ENCODE assay signal across 16 mouse cellular contexts in the genomic region with DNA sequence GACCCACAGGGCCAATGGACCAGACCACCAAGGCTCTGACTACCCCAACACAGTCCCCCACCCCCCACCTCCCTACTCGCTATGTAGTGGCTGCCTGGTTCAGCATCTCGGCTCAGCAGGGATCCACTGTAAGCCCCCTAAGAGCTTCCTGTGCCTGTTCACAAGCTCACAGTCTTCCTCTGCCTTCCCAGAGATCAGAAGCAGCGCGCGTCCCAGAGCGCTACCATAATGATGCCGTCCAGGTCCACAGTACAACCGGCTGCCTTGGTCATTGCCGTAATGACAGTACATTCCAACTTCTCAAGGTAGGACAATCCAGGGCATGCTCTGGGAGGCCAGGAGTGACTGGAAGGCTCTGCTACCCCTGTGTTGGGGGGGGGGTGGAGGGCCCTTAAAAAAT. TPM values are rescaled to one million over a fixed set of nuclear protein-coding genes. Genes with fewer than 3 reads are reported as not detected.
DNase-seq lines count a peak whose midpoint lies in the region; ATAC-seq lines count a peak whose summit lies in the region.
"Had no signal": no experiment of that assay in that cellular context is flagged by ENCODE, and none has a peak within 500 bp of the region (broad histone marks: within the 10 kb centered on the region; RNA-seq: fewer than 3 reads in every experiment).

No protein-coding gene starts in this region.

- H3K27me3 ChIP-seq in hindbrain, embryonic 13.5 days = no peaks in the 10 kb centered on the region
- H3K27me3 ChIP-seq in hindbrain, embryonic 11.5 days (ENCODE audit: control insufficient read depth, insufficient read depth, low read length) = no peaks in the 10 kb centered on the region
- H3K27me3 ChIP-seq in midbrain, embryonic 14.5 days (ENCODE audit: control insufficient read depth, insufficient read depth, low read length) = no peaks in the 10 kb centered on the region
- H3K27me3 ChIP-seq in midbrain, embryonic 11.5 days (ENCODE audit: control insufficient read depth, insufficient read depth, low read length) = no peaks in the 10 kb centered on the region
- H3K27me3 ChIP-seq in neural tube, embryonic 14.5 days (ENCODE audit: control insufficient read depth, insufficient read depth, low read length) = no peaks in the 10 kb centered on the region
- H3K27me3 ChIP-seq: CH12.LX; limb, embryonic 15.5 days; Patski had no signal

- H3K9me3 ChIP-seq in hindbrain, embryonic 13.5 days = no peaks in the 10 kb centered on the region
- H3K9me3 ChIP-seq in hindbrain, embryonic 11.5 days (ENCODE audit: control insufficient read depth, low read length) = no peaks in the 10 kb centered on the region
- no peaks in the 10 kb centered on the region for H3K9me3 ChIP-seq in midbrain, embryonic 14.5 days (ENCODE audit: control insufficient read depth, low read length)
- H3K9me3 ChIP-seq in midbrain, embryonic 11.5 days (ENCODE audit: control insufficient read depth, low read length) = no peaks in the 10 kb centered on the region
- H3K9me3 ChIP-seq in neural tube, embryonic 14.5 days (ENCODE audit: control insufficient read depth, low read length) = no peaks in the 10 kb centered on the region
- H3K9me3 ChIP-seq: limb, embryonic 15.5 days had no signal

- H3K9ac ChIP-seq in hindbrain, embryonic 13.5 days = peak overlapping the region; percentile 31; the same call in 1 of the 2 replicates
- no peak overlapping the region for H3K9ac ChIP-seq in hindbrain, embryonic 11.5 days (ENCODE audit: low read depth, low read length)
- no peak overlapping the region for H3K9ac ChIP-seq in midbrain, embryonic 14.5 days (replicated peaks; ENCODE audit: low read length)
- H3K9ac ChIP-seq in midbrain, embryonic 11.5 days (ENCODE audit: low read length) = no peak overlapping the region
- H3K9ac ChIP-seq in neural tube, embryonic 14.5 days (replicated peaks; ENCODE audit: low read depth, low read length) = no peak overlapping the region
- H3K9ac ChIP-seq: limb, embryonic 15.5 days had no signal

- H3K27ac ChIP-seq in hindbrain, embryonic 13.5 days = peak overlapping the region; percentile 80
- no peak overlapping the region for H3K27ac ChIP-seq in hindbrain, embryonic 11.5 days (ENCODE audit: low read depth, low read length)
- H3K27ac ChIP-seq in midbrain, embryonic 14.5 days (replicated peaks; ENCODE audit: low read depth, low read length) = 0 out of 2 replicates have a peak overlapping the region, but pooled peaks have one; percentile 20
- no peak overlapping the region for H3K27ac ChIP-seq in midbrain, embryonic 11.5 days (ENCODE audit: low read depth, low read length)
- H3K27ac ChIP-seq in neural tube, embryonic 14.5 days (ENCODE audit: low read depth, low read length) = peak overlapping the region; percentile 64
- H3K27ac ChIP-seq: limb, embryonic 15.5 days had no signal

- no peak for ATAC-seq in hindbrain, embryonic 13.5 days (ENCODE audit: low FRiP score)
- ATAC-seq in hindbrain, embryonic 11.5 days (ENCODE audit: low FRiP score) = no peak
- no peak for ATAC-seq in midbrain, embryonic 14.5 days (ENCODE audit: low FRiP score, low TSS enrichment)
- ATAC-seq in midbrain, embryonic 11.5 days (ENCODE audit: low FRiP score) = no peak
- no peak for ATAC-seq in neural tube, embryonic 14.5 days (ENCODE audit: low read depth)
- ATAC-seq: Patski had no signal

- no peak overlapping the region for H3K4me2 ChIP-seq in hindbrain, embryonic 13.5 days
- H3K4me2 ChIP-seq in hindbrain, embryonic 11.5 days (replicated peaks; ENCODE audit: low read depth, low read length) = no peak overlapping the region
- no peak overlapping the region for H3K4me2 ChIP-seq in midbrain, embryonic 14.5 days (ENCODE audit: low read length)
- no peak overlapping the region for H3K4me2 ChIP-seq in midbrain, embryonic 11.5 days
- H3K4me2 ChIP-seq in neural tube, embryonic 14.5 days (ENCODE audit: low read depth, low read length) = no peak overlapping the region
- H3K4me2 ChIP-seq: limb, embryonic 15.5 days had no signal

- H3K4me1 ChIP-seq in hindbrain, embryonic 13.5 days (replicated peaks) = peaks cover 60% of the 10 kb centered on the region
- no peaks in the 10 kb centered on the region for H3K4me1 ChIP-seq in hindbrain, embryonic 11.5 days (replicated peaks; ENCODE audit: control insufficient read depth, insufficient read depth, low read length)
- no peaks in the 10 kb centered on the region for H3K4me1 ChIP-seq in midbrain, embryonic 14.5 days (ENCODE audit: control insufficient read depth, insufficient read depth, low read length)
- H3K4me1 ChIP-seq in midbrain, embryonic 11.5 days (ENCODE audit: control insufficient read depth, insufficient read depth, low read length) = no peaks in the 10 kb centered on the region
- peaks cover 10% of the 10 kb centered on the region; the same call in 1 of the 2 replicates for H3K4me1 ChIP-seq in neural tube, embryonic 14.5 days (ENCODE audit: control insufficient read depth, insufficient read depth, low read length)

- peaks cover 97% of the 10 kb centered on the region for H3K36me3 ChIP-seq in hindbrain, embryonic 13.5 days
- no peaks in the 10 kb centered on the region for H3K36me3 ChIP-seq in hindbrain, embryonic 11.5 days (ENCODE audit: control insufficient read depth, insufficient read depth, low read length)
- H3K36me3 ChIP-seq in midbrain, embryonic 14.5 days (ENCODE audit: control insufficient read depth, insufficient read depth, low read length) = peaks cover 91% of the 10 kb centered on the region
- H3K36me3 ChIP-seq in midbrain, embryonic 11.5 days (ENCODE audit: control insufficient read depth, insufficient read depth, low read length) = no peaks in the 10 kb centered on the region
- H3K36me3 ChIP-seq in neural tube, embryonic 14.5 days (ENCODE audit: control insufficient read depth, insufficient read depth, low read length) = peaks cover 74% of the 10 kb centered on the region

- DNase-seq in hindbrain, embryonic 11.5 days (ENCODE audit: low spot score) = no peak
- DNase-seq in midbrain, embryonic 14.5 days = no peak
- no peak for DNase-seq in midbrain, embryonic 11.5 days (ENCODE audit: low spot score, missing footprints)
- DNase-seq in cerebellum, postnatal 10 days = peak; percentile 45 to 53
- no peak for DNase-seq in frontal cortex, postnatal 10 days (ENCODE audit: low spot score in 2 of 2)
- no peak for DNase-seq in liver
- DNase-seq: heart, postnatal 14 days; kidney, adult 9 months; layer of hippocampus, postnatal 36 days; right cerebral cortex, postnatal 25 days; thymus, adult 2 months had no signal

- no peak overlapping the region for H3K4me3 ChIP-seq in hindbrain, embryonic 13.5 days
- no peak overlapping the region for H3K4me3 ChIP-seq in hindbrain, embryonic 11.5 days (ENCODE audit: low read depth, low read length)
- no peak overlapping the region for H3K4me3 ChIP-seq in midbrain, embryonic 14.5 days (replicated peaks; ENCODE audit: low read depth, low read length)
- H3K4me3 ChIP-seq in midbrain, embryonic 11.5 days (ENCODE audit: low read depth, low read length) = no peak overlapping the region
- H3K4me3 ChIP-seq in neural tube, embryonic 14.5 days (ENCODE audit: low read depth, low read length) = no peak overlapping the region
- H3K4me3 ChIP-seq: limb, embryonic 15.5 days had no signal

- WGBS in hindbrain, embryonic 13.5 days = 86% methylated on average over 9 of the region's 9 CpGs
- WGBS in hindbrain, embryonic 11.5 days = 94% methylated on average over 9 of the region's 9 CpGs
- WGBS in midbrain, embryonic 14.5 days = 83% methylated on average over 9 of the region's 9 CpGs
- WGBS in midbrain, embryonic 11.5 days = 85% methylated on average over 9 of the region's 9 CpGs
- 77% methylated on average over 9 of the region's 9 CpGs for WGBS in neural tube, embryonic 14.5 days

RNA-seq across cellular contexts. Expression of a gene that starts 34.1 kb away (rescaled TPM):
- 1.2 and 1.7 TPM in 2 replicates for polyA plus RNA-seq in hindbrain, embryonic 13.5 days (2015; fragmentation: Nextera tagmentation; extraction: Ambion mirVana)
- 0.49 and 1.5 TPM in 2 replicates for polyA plus RNA-seq in hindbrain, embryonic 11.5 days (2014; fragmentation: Nextera tagmentation; extraction: Ambion mirVana)
- 0.89 and 1.2 TPM in 2 replicates for polyA plus RNA-seq in midbrain, embryonic 14.5 days (2014; fragmentation: Nextera tagmentation; extraction: Ambion mirVana)
- polyA plus RNA-seq in midbrain, embryonic 11.5 days (2014; fragmentation: Nextera tagmentation; extraction: Ambion mirVana) = 0.62 and 0.92 TPM in 2 replicates
- 0.75 and 1.3 TPM in 2 replicates for polyA plus RNA-seq in neural tube, embryonic 14.5 days (2014; fragmentation: Nextera tagmentation; extraction: Ambion mirVana)

Comparison
In these comparisons a context has a peak if more than half of its experiments do, and no peak if none do; other contexts are left out.
1. H3K27ac ChIP-seq: peak in hindbrain, embryonic 13.5 days (single experiment), midbrain, embryonic 14.5 days (single experiment) and neural tube, embryonic 14.5 days (single experiment); none in hindbrain, embryonic 11.5 days (single experiment) and midbrain, embryonic 11.5 days (single experiment).
2. DNase-seq: peak in cerebellum, postnatal 10 days (2 of 2); none in hindbrain, embryonic 11.5 days (single experiment), midbrain, embryonic 14.5 days (single experiment), midbrain, embryonic 11.5 days (single experiment), frontal cortex, postnatal 10 days (0 of 2) and liver (single experiment).